Mouse (Mus musculus): ENCODE measurements around the gene Lrrc46. TPM values are rescaled to one million over a fixed set of nuclear protein-coding genes. Genes with fewer than 3 reads are reported as not detected.

Lrrc46 gene
- total and polyA plus RNA-seq, 2 experiments from 2014 or later, result 0.53 to 0.80 TPM

- ATAC-seq (ENCODE audit: insufficient read depth, low read depth) (no peak), DNase-seq (ENCODE audit: low spot score) (no peak)
- H3K27me3 ChIP-seq (ENCODE audit: control insufficient read depth, insufficient read depth, low read length), result peaks cover 50% of the 10 kb centered on the region
- no peak overlapping the region for H3K9ac ChIP-seq (replicated peaks; ENCODE audit: low read depth, low read length)
- H3K4me3 ChIP-seq (ENCODE audit: low read depth, low read length), result no peak overlapping the region
- 17% methylated on average over 4 of the region's 4 CpGs for WGBS
- TF ChIP-seq EP300 (IDR thresholded peaks at IDR 0.05; ENCODE audit: low read depth), result no peak
- TF ChIP-seq CTCF (IDR thresholded peaks at IDR 0.05; ENCODE audit: low read depth), result no peak
- H3K4me1 ChIP-seq (ENCODE audit: control insufficient read depth, insufficient read depth), result no peaks in the 10 kb centered on the region; the same call in 1 of the 2 replicates
- H3K4me2 ChIP-seq (ENCODE audit: low read depth, low read length), result no peak overlapping the region
- H3K9me3 ChIP-seq (replicated peaks; ENCODE audit: control insufficient read depth, low read length), result no peaks in the 10 kb centered on the region
- H3K27ac ChIP-seq (ENCODE audit: low read depth), result no peak overlapping the region
- H3K36me3 ChIP-seq (replicated peaks; ENCODE audit: control insufficient read depth, insufficient read depth, low read length), result no peaks in the 10 kb centered on the region
Measured at GRCm38 (mm10) chr11:96984903-96985302, 56.3 kb downstream of the Lrrc46 start.

Small RNA genes lying within 50 kb of the gene (microRNA-seq; reads per million reads assigned to microRNA genes)
- 0.71 reads per million for gene Mir8103

Other genes starting within 250 kb of the Lrrc46 start
- 98.8 and 99.1 TPM in 2 replicates for gene Nfe2l1, start 211.4 kb downstream of the Lrrc46 start, total RNA-seq (2014; rRNA removed; ENCODE audit: low replicate concordance)
- gene Nfe2l1, start 211.4 kb downstream of the Lrrc46 start, polyA plus RNA-seq (2015; fragmentation: Nextera tagmentation; extraction: Ambion mirVana), result 81.2 and 83.5 TPM in 2 replicates
- 45.8 and 54.7 TPM in 2 replicates for gene Copz2, start 191.5 kb downstream of the Lrrc46 start, total RNA-seq (2014; rRNA removed; ENCODE audit: low replicate concordance)
- gene Copz2, start 191.5 kb downstream of the Lrrc46 start, polyA plus RNA-seq (2015; fragmentation: Nextera tagmentation; extraction: Ambion mirVana), result 119 and 123 TPM in 2 replicates
- gene Cdk5rap3, start 124.9 kb downstream of the Lrrc46 start, total RNA-seq (2014; rRNA removed; ENCODE audit: low replicate concordance), result 23.6 and 25.2 TPM in 2 replicates
- gene Cdk5rap3, start 124.9 kb downstream of the Lrrc46 start, polyA plus RNA-seq (2015; fragmentation: Nextera tagmentation; extraction: Ambion mirVana), result 45.1 and 46.7 TPM in 2 replicates
- gene Prr15l, start 113.3 kb downstream of the Lrrc46 start, total RNA-seq (2014; rRNA removed; ENCODE audit: low replicate concordance), result 0.39 TPM in 1 of 2 replicates, not detected in the other
- gene Prr15l, start 113.3 kb downstream of the Lrrc46 start, polyA plus RNA-seq (2015; fragmentation: Nextera tagmentation; extraction: Ambion mirVana), result 1.2 and 1.3 TPM in 2 replicates
- 20.9 and 27.3 TPM in 2 replicates for gene Pnpo, start 97.4 kb downstream of the Lrrc46 start, total RNA-seq (2014; rRNA removed; ENCODE audit: low replicate concordance)
- gene Pnpo, start 97.4 kb downstream of the Lrrc46 start, polyA plus RNA-seq (2015; fragmentation: Nextera tagmentation; extraction: Ambion mirVana), result 25.0 and 28.1 TPM in 2 replicates
- gene Sp2, start 58.4 kb downstream of the Lrrc46 start, total RNA-seq (2014; rRNA removed; ENCODE audit: low replicate concordance), result 6.2 and 6.8 TPM in 2 replicates
- gene Sp2, start 58.4 kb downstream of the Lrrc46 start, polyA plus RNA-seq (2015; fragmentation: Nextera tagmentation; extraction: Ambion mirVana), result 8.9 and 9.0 TPM in 2 replicates
- gene Sp6, start 28.0 kb downstream of the Lrrc46 start, total RNA-seq (2014; rRNA removed; ENCODE audit: low replicate concordance), result 0.04 and 0.19 TPM in 2 replicates
- gene Sp6, start 28.0 kb downstream of the Lrrc46 start, polyA plus RNA-seq (2015; fragmentation: Nextera tagmentation; extraction: Ambion mirVana), result 0.08 TPM in 1 of 2 replicates, not detected in the other
- gene Scrn2, start 11.5 kb downstream of the Lrrc46 start, total RNA-seq (2014; rRNA removed; ENCODE audit: low replicate concordance), result 29.3 and 31.7 TPM in 2 replicates
- gene Scrn2, start 11.5 kb downstream of the Lrrc46 start, polyA plus RNA-seq (2015; fragmentation: Nextera tagmentation; extraction: Ambion mirVana), result 16.6 and 19.0 TPM in 2 replicates
- gene Mrpl10, start 153 bp upstream of the Lrrc46 start, total RNA-seq (2014; rRNA removed; ENCODE audit: low replicate concordance), result 77.7 and 81.2 TPM in 2 replicates
- 67.0 and 67.3 TPM in 2 replicates for gene Mrpl10, start 153 bp upstream of the Lrrc46 start, polyA plus RNA-seq (2015; fragmentation: Nextera tagmentation; extraction: Ambion mirVana)
- 8.6 and 10.6 TPM in 2 replicates for gene Osbpl7, start 9.2 kb upstream of the Lrrc46 start, total RNA-seq (2014; rRNA removed; ENCODE audit: low replicate concordance)
- gene Osbpl7, start 9.2 kb upstream of the Lrrc46 start, polyA plus RNA-seq (2015; fragmentation: Nextera tagmentation; extraction: Ambion mirVana), result 2.7 and 3.0 TPM in 2 replicates
- not detected in 2 replicates for gene Tbx21, start 73.9 kb upstream of the Lrrc46 start, total RNA-seq (2014; rRNA removed; ENCODE audit: low replicate concordance)
- gene Tbx21, start 73.9 kb upstream of the Lrrc46 start, polyA plus RNA-seq (2015; fragmentation: Nextera tagmentation; extraction: Ambion mirVana), result not detected in 2 replicates
- gene Tbkbp1, start 110.1 kb upstream of the Lrrc46 start, total RNA-seq (2014; rRNA removed; ENCODE audit: low replicate concordance), result 8.9 and 27.8 TPM in 2 replicates
- 2.8 and 3.4 TPM in 2 replicates for gene Tbkbp1, start 110.1 kb upstream of the Lrrc46 start, polyA plus RNA-seq (2015; fragmentation: Nextera tagmentation; extraction: Ambion mirVana)
- gene Kpnb1, start 146.5 kb upstream of the Lrrc46 start, total RNA-seq (2014; rRNA removed; ENCODE audit: low replicate concordance), result 68.2 and 74.8 TPM in 2 replicates
- 17.9 and 18.4 TPM in 2 replicates for gene Kpnb1, start 146.5 kb upstream of the Lrrc46 start, polyA plus RNA-seq (2015; fragmentation: Nextera tagmentation; extraction: Ambion mirVana)
- gene Npepps, start 239.2 kb upstream of the Lrrc46 start, total RNA-seq (2014; rRNA removed; ENCODE audit: low replicate concordance), result 28.1 and 45.8 TPM in 2 replicates
- 54.8 and 56.0 TPM in 2 replicates for gene Npepps, start 239.2 kb upstream of the Lrrc46 start, polyA plus RNA-seq (2015; fragmentation: Nextera tagmentation; extraction: Ambion mirVana)

All from heart, postnatal 0 days (tissue).